In the genomic region with DNA sequence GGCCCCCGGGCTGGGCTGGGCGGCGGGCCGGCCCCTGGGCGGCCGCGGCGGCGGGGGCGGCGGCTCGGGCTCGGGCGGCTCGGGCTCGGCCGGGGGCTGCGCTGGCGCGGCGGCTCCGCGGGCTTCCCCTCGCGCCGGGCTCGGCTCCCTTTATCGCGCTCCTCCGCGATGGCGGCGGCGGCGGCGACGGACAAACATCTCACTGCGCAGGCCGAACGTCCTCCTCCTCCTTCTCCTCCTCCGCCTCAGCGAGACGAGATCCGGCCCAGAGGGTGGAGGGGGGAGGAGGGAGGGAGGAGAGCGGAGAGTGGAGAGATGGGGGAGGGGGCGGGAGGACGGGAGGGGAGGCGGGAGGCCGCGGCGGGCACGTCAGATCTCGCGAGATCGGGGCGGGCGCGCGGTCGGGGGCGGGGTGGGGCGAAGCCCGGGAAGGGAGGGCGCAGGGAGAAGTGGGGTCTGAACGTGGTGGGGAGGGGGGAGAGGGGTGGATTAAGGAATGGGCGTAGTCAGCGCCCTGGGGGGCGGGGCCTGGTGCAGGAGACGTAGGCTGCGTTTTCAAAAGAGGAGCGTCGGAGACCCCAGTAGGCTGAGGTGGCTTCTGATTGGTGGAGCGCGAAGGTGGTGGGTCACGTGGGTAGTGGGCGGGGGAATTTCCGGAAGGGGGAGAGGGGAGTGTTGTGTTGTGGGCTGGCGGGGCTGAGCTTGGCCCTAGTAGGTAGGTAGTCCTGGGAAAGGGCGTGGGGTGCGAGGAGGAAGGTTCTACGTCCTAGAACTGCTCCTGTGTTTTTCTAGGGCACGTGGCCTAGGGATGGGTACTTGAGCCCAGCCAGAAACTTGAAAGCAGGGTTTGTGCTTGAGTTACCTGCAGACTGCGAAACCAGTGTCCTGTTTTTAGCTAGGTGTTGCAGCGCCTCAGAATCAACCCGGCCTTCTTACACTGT, we compare ENCODE assay signal across 8 mouse cellular contexts. TPM values are rescaled to one million over a fixed set of nuclear protein-coding genes. Genes with fewer than 3 reads are reported as not detected.
DNase-seq lines count a peak whose midpoint lies in the region; ATAC-seq lines count a peak whose summit lies in the region.

Gene Cul3, minus strand, starts transcription at position 45 of the 941 bp plus-strand sequence.

- H3K9ac ChIP-seq in hindbrain, embryonic 16.5 days (ENCODE audit: low read depth, low read length), result peak within 1 kb of the TSS; percentile 99

- DNase-seq in WW6 (ENCODE audit: low read depth, low spot score), result peak; percentile 96
- peak; percentile 97 for DNase-seq in cerebellum, postnatal 4 days (ENCODE audit: low spot score in 2 of 2)
- DNase-seq in gastrocnemius, adult 18-20 months (ENCODE audit: low spot score), result peak; percentile 95
- peak; percentile 92 to 93 for DNase-seq in left cerebral cortex, adult 18-20 months (ENCODE audit: low spot score in 2 of 2)
- peak; percentile 94 for DNase-seq in right cerebral cortex, adult 18-20 months
- DNase-seq in urinary bladder, postnatal 10 days (ENCODE audit: low spot score), result peak; percentile 85

- under 1% methylated on average over 52 of the region's 85 CpGs for WGBS in hindbrain, embryonic 16.5 days
- WGBS in macrophage (ENCODE audit: missing documents), result under 1% methylated on average over 20 of the region's 85 CpGs

- no peaks in the 10 kb centered on the region for H3K27me3 ChIP-seq in hindbrain, embryonic 16.5 days (replicated peaks; ENCODE audit: control insufficient read depth, insufficient read depth, low read length)

- no peaks in the 10 kb centered on the region for H3K36me3 ChIP-seq in hindbrain, embryonic 16.5 days (ENCODE audit: control insufficient read depth, insufficient read depth, low read length)
- no peaks in the 10 kb centered on the region for H3K36me3 ChIP-seq in macrophage (ENCODE audit: inconsistent target)

- peak within 1 kb of the TSS; percentile 98 for H3K27ac ChIP-seq in hindbrain, embryonic 16.5 days (ENCODE audit: low read depth, low read length)
- peak within 1 kb of the TSS; percentile 57 for H3K27ac ChIP-seq in macrophage

- H3K4me2 ChIP-seq in hindbrain, embryonic 16.5 days (ENCODE audit: low read length), result peak within 1 kb of the TSS; percentile 96

- peak; percentile 98 for ATAC-seq in hindbrain, embryonic 16.5 days

- H3K9me3 ChIP-seq in hindbrain, embryonic 16.5 days (ENCODE audit: control insufficient read depth, low read length), result no peaks in the 10 kb centered on the region

- peaks cover 19% of the 10 kb centered on the region for H3K4me1 ChIP-seq in hindbrain, embryonic 16.5 days (ENCODE audit: control insufficient read depth, insufficient read depth, low read depth, low read length)

- peak within 1 kb of the TSS; percentile 59 for H3K4me3 ChIP-seq in hindbrain, embryonic 16.5 days (ENCODE audit: low read length)
- H3K4me3 ChIP-seq in macrophage (ENCODE audit: inconsistent target), result peak within 1 kb of the TSS; percentile 90

- H3K79me2 ChIP-seq in macrophage (ENCODE audit: inconsistent target), result peaks cover 41% of the 10 kb centered on the region

RNA-seq across cellular contexts. Expression of gene Cul3, which starts in this region (rescaled TPM):
- total RNA-seq in gastrocnemius, adult 18-20 months (2021), result 100 to 1,000 TPM; 244 to 265 TPM
- polyA plus RNA-seq in hindbrain, embryonic 16.5 days (2015; fragmentation: Nextera tagmentation; extraction: Ambion mirVana), result 23.5 and 29.1 TPM in 2 replicates
- total RNA-seq in left cerebral cortex, adult 18-20 months (2021), result 100 to 1,000 TPM; 121 to 143 TPM
- 100 to 1,000 TPM in 3 of 26 experiments, 10 to 100 TPM in 23; 54.8 to 123 (median 69.0) TPM for total RNA-seq in macrophage (2018; cell fraction: chromatin; rRNA removed)
- total RNA-seq in macrophage (2018; cell fraction: cytosol; rRNA removed), result 100 to 1,000 TPM in 3 of 26 experiments, 10 to 100 TPM in 23; 71.5 to 107 (median 87.0) TPM
- 100 to 1,000 TPM in 5 of 26 experiments, 10 to 100 TPM in 21; 64.1 to 125 (median 79.8) TPM for total RNA-seq in macrophage (2018; cell fraction: nucleus; rRNA removed)
- 75.7 to 202 TPM (median 88.8 TPM) in 3 replicates for polyA plus RNA-seq in macrophage (2018)

Comparison
In these comparisons a context has a peak if more than half of its experiments do, and no peak if none do; other contexts are left out.
1. Peak in every context shown above with its lines: DNase-seq, ATAC-seq, H3K4me3 ChIP-seq and H3K27ac ChIP-seq.